Mouse (Mus musculus): ENCODE measurements around the gene Kcnt1.

DNA sequence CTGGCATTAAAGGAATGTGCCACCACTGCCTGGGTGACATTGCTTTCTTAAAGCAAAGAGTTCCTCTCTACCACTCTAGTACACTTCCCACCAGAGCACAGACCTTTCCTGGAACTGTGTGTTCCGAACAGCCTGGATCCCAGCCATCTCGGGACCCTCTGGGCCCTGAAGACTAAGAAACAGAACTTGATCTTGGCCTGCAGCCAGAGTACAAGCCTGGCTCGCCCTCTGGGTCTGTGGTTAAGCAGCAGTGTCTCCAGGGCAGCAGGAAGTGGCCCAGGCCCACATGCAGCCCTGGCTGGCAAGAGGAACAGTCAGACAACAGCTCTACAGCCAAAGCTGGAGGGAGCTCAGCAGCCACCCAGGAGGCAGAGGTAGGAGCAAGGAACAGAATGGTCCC, 10.9 kb upstream of the Kcnt1 start:
- TF ChIP-seq CTCF (conservative IDR thresholded peaks at IDR 0.05; ENCODE audit: low read length), result no peak
- TF ChIP-seq POU5F1 (IDR thresholded peaks at IDR 0.05; ENCODE audit: borderline replicate concordance, low read length), result no peak
